In the genomic region with DNA sequence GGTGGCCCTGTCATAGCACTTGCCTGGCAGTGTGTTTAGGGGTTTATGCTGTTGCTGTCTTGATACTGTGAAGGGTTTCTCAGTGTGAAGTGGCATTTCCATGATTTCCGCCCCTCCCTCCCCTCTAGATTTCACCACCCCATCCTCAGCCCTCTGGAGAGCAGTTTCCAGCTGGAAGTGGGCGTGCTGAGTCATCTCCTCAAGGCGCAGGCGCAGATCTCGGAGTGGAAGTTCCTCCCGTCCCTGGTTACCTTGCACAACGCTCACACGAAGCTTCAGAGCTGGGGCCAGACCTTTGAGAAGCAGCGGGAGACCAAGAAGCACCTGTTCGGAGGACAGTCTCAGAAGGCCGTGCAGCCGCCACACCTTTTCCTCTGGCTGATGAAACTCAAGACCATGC, we compare ENCODE assay signal across 12 mouse cellular contexts. TPM values are rescaled to one million over a fixed set of nuclear protein-coding genes. Genes with fewer than 3 reads are reported as not detected.
DNase-seq lines count a peak whose midpoint lies in the region; ATAC-seq and TF ChIP-seq lines count a peak whose summit lies in the region.
"Had no signal": no experiment of that assay in that cellular context is flagged by ENCODE, and none has a peak within 500 bp of the region (broad histone marks: within the 10 kb centered on the region; RNA-seq: fewer than 3 reads in every experiment).

No protein-coding gene starts in this region.

- no peak overlapping the region for H3K4me2 ChIP-seq in hindbrain, postnatal 0 days (ENCODE audit: low read depth, low read length)
- H3K4me2 ChIP-seq: embryonic facial prominence, embryonic 12.5 days; liver, embryonic 15.5 days had no signal

- no peak overlapping the region for H3K4me3 ChIP-seq in hindbrain, postnatal 0 days (ENCODE audit: low read length)
- H3K4me3 ChIP-seq: embryonic facial prominence, embryonic 12.5 days; liver, embryonic 15.5 days had no signal

- no peak for ATAC-seq in hindbrain, postnatal 0 days

- no peak overlapping the region for H3K9ac ChIP-seq in hindbrain, postnatal 0 days (replicated peaks; ENCODE audit: low read length)
- H3K9ac ChIP-seq: embryonic facial prominence, embryonic 12.5 days; liver, embryonic 15.5 days had no signal

- DNase-seq in 416B (ENCODE audit: low read depth) (peak; percentile 36), R1 (ENCODE audit: low read depth, low spot score) (peak; percentile 96)
- peak; percentile 46 for DNase-seq in layer of hippocampus, adult 9-11 months
- DNase-seq in lung, postnatal 4 days = peak; percentile 68 to 74
- no peak for DNase-seq in cerebellum, adult 18-20 months
- DNase-seq in urinary bladder, adult 18-20 months (ENCODE audit: low spot score in 2 of 2) = no peak
- DNase-seq in hindbrain, postnatal 0 days (ENCODE audit: low spot score) = no peak
- DNase-seq: kidney, postnatal 10 days; thymus, postnatal 36 days had no signal

- no peaks in the 10 kb centered on the region for H3K27me3 ChIP-seq in hindbrain, postnatal 0 days (ENCODE audit: insufficient read depth, low read length)
- H3K27me3 ChIP-seq: embryonic facial prominence, embryonic 12.5 days; liver, embryonic 15.5 days had no signal

- H3K36me3 ChIP-seq in hindbrain, postnatal 0 days (ENCODE audit: insufficient read depth, low read length) = peaks cover 11% of the 10 kb centered on the region

- TF ChIP-seq CTCF in hindbrain, postnatal 0 days (IDR thresholded peaks at IDR 0.05; ENCODE audit: low read depth) = no peak

- 93% methylated on average over 12 of the region's 12 CpGs for WGBS in hindbrain, postnatal 0 days

- H3K27ac ChIP-seq in hindbrain, postnatal 0 days = no peak overlapping the region
- H3K27ac ChIP-seq: embryonic facial prominence, embryonic 12.5 days; liver, embryonic 15.5 days had no signal

- no peaks in the 10 kb centered on the region for H3K9me3 ChIP-seq in hindbrain, postnatal 0 days (ENCODE audit: low read length)
- H3K9me3 ChIP-seq: embryonic facial prominence, embryonic 12.5 days; G1E; liver, embryonic 15.5 days had no signal

- H3K4me1 ChIP-seq in hindbrain, postnatal 0 days (ENCODE audit: insufficient read depth, low read length) = no peaks in the 10 kb centered on the region
- H3K4me1 ChIP-seq: embryonic facial prominence, embryonic 12.5 days; liver, embryonic 15.5 days had no signal

RNA-seq across cellular contexts. Expression of gene BC048403, which starts 10.4 kb away (rescaled TPM):
- 2.0 and 3.9 TPM in 2 replicates for total RNA-seq in hindbrain, postnatal 0 days (2014; rRNA removed)
- 1.5 and 1.9 TPM in 2 replicates for polyA plus RNA-seq in hindbrain, postnatal 0 days (2015; fragmentation: Nextera tagmentation; extraction: Ambion mirVana)

Comparison
In these comparisons a context has a peak if more than half of its experiments do, and no peak if none do; other contexts are left out.
1. DNase-seq: peak in 416B (single experiment), R1 (single experiment), layer of hippocampus, adult 9-11 months (single experiment) and lung, postnatal 4 days (2 of 2); none in cerebellum, adult 18-20 months (0 of 2), urinary bladder, adult 18-20 months (0 of 2) and hindbrain, postnatal 0 days (single experiment).